Mouse (Mus musculus) frontal cortex, adult (tissue): ENCODE measurements around the gene Tmem255b.

Source experiments
- ATAC-seq: cut with Nextera tagmentation; 2 replicates; pipeline ENCODE4 v1.9.2; 2017; ENCODE audit warnings: mild to moderate bottlenecking, moderate library complexity, mixed read lengths; ENCODE audit not compliant: low TSS enrichment

Gene Tmem255b

DNA sequence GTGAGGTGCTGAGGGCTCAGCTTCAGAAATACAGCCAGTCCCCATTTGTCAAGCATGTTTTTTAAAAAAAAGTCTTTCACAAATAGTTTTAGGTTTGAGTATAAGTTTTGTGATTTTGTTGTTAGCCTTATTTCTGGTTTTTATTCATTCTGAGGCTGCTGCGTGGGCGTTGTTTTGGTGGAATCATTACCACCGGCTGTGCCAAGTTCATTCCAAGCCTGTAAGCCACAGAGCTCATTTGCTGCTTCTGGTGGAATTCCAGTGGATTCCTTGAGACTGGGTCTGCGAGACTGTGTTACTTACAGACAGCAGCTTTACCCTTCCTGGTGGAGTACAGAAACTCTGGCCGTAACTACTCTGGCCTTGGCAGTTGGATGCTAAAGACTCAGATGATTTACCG lies 11.5 kb downstream of the Tmem255b start:
- no peak for ATAC-seq

DNA sequence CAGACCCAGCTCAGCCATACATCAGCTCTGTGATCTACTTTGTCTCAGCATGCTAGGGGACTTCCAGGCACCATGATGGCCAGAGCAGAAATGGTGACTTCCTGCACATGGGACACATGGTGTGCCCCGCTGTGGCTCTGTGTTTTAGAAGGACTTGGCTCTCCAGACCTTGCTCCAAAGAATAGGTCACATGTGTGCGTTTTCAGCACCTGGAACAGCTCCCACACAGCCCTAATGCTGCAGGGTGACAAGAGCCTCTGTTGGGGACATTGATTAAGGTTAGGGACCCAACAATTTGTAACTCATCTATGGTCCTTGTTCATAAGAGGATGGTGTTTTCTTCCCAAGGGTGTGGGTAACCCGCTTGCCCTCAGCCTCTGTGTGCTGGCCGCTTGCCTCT lies 13.2 kb downstream of the Tmem255b start:
- no peak for ATAC-seq

DNA sequence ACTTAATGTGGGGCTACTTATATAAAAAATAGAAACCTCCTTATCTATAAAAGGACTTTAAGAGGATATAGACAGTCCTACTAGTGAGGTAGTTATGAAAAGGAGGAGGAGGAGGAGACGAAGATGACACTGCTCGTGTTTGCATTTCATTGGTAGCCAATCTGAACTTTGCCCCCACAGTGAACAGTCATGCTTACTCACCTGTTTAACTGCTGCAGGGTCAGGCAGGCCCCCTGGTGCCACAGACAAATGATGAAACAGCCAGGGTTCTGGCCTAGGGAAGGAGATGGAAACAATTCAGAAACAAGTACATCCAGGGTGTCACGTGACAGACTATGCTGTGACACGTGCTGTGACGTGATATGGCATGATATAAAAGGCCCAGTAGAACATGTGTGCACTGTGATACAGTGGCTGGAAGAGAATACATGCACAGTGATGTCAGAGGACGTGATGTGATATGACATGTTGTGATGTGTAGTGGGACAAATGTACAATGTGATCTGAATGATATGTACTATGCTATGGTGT lies 16.8 kb downstream of the Tmem255b start:
- ATAC-seq, result no peak

DNA sequence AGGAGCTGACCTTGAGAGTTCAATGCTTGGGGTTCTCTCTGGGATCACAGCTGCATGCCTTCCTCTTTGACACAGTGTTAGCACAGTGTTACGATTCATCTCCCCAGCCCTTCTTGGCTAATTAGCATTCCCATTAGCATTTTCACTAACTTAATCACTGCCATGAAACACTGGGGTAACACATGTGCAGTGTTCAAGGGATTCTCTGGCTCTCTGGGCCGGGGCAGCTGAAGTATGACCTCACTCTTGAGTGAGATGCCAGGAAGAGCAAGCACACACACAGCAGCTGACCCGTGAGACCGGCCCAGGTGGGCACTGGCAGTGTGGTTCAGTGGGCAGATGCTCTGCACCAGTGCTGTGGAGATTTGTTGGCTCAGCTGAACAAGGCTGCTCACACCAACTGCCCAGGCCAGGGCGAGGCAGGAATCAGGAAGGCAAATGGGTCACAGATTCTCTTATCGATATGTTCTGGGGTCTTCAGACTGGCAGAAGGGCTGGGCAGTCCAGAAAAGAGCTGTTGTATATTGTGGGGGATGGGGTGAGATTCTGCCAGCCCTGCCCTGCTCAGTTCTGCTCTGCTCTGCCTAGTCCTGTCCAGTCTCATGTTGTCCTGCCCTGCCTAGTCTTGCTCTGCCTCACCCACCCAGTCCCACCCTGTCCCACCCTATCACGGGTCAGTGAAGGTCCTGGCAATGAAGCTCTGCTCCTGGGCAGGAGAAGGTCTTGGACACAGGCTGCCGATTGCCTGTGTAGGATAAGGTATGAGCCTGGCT lies 19.5 kb downstream of the Tmem255b start:
- peak; percentile 47; the same call in 1 of the 2 replicates for ATAC-seq

DNA sequence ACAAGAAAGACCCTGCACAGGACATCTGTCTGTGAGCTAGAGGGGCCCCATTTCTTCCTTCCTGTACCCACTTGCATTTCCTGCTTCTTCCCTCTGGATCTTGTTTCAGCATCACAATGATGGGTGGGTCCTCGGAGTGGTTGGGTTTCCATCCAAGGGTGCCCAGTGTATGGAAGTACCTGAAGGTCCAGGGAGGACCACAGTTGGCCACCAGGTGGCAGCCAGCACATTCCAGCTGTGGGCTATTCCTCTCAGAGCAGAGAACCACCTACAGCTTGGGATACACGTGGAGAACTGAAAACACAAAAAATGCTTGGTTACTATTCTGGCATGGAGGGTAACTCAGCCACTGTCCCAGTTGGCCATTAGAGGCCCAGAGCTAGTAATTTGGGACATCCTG lies 20.3 kb downstream of the Tmem255b start:
- ATAC-seq, result peak; percentile 82

DNA sequence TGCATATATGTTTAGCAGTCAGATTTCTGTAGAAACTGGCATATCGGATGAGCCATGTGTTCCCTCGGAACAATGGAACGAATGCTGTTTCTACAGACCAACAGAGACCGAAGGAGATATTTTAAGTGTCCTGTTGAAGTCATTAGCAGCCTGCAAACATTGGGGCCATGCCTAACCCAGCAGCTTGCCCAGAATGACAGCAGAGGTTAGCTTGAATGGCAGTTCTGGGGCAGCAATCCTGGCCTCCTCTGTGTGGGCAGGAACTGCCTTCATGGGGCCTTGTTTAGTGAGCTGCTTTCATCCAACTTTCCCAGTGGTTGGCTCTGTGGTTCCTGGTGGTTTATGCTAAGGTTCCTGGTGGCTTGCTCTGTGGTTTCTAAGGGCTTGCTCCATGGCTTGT lies 24.4 kb downstream of the Tmem255b start:
- no peak for ATAC-seq

DNA sequence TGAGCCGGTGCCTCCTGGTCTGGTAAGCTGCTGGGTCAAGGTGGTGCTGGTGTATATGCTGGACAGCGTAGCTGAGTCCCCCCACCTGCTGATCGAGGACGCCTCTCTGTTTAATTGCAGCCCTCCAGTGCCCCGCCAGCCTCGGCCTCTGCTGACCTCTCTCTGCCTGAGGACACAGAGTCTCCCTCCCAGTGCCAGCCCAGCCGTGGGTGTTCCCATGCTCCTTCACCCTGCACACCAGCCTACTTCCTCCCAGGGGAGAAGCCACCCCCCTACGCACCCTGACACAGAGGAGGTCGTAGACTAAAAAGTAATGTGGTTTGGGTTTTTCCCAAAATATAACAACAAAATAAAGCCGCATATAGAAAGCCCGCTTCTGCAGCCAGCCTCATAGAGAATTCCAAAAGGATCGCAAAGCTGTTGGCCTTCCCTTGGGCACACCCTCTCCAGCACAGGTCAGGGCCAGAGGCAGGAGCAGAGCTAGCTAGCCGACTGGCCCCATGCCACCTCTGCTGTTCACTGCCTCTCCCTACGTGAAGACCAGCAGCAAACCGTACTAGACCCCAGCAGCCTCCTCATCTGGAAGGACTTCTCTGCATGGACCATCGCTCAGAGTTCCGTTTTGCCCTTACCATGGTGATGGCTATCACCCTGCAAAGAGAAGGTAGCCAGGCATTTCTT lies 26.2 kb downstream of the Tmem255b start:
- ATAC-seq, result no peak

DNA sequence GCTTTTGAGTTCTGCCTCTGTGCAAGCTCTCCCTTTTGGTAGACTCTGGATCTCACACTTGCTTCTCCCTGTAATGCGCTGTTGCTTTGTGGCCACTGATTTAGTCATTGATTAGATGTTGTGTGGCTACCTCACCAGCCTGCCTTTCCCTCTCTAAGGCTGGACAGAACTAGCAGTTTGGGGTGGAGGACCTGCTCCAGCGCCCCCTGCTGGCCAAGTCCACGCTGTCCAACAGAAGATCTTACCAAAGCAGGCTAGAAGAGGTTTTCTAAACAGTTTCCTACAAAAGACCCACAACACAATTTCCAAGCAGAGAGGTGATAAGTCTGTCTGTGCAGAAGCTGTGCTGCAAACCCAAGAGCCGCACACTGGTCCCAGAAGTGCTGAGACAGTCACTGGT lies 26.9 kb downstream of the Tmem255b start:
- ATAC-seq, result peak; percentile 76

DNA sequence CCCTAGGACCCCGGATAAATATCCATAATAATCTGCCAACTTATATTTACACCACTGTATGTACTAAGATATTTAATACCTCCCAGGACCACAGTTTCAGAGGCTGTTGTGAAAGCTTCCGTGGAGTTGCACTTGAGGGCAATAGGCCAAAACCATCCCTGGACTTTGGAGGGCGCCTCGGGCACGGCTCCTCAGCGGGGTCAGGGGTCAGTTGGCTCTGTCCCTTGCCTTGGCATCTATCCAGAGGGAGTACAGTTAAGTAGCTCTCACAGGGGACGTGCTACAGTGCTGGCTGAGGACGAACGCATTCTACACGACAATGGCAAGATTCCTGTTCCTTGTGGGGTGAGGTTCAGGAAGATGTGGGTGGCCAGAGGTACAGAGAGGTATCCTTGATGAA lies 27.4 kb downstream of the Tmem255b start:
- no peak for ATAC-seq

DNA sequence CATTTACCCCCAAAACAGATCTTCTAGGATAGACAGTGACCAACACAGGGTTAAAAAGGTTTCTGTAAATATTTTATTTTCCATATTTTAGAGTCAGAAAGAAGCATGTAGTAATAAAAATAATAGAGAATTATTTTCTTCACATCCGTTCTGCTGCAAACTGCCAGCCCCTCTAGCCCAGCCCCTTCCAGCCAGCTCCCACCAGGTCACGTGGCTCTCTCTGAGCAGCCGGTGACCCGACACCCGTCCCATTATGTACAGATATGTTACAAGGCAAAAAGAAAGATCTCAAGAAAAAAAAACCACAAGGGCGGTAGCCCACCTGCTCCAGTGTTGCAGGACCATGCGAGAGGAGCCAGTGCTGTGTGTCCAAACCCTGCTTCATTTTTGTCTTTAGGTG lies 30.3 kb downstream of the Tmem255b start:
- no peak for ATAC-seq

DNA sequence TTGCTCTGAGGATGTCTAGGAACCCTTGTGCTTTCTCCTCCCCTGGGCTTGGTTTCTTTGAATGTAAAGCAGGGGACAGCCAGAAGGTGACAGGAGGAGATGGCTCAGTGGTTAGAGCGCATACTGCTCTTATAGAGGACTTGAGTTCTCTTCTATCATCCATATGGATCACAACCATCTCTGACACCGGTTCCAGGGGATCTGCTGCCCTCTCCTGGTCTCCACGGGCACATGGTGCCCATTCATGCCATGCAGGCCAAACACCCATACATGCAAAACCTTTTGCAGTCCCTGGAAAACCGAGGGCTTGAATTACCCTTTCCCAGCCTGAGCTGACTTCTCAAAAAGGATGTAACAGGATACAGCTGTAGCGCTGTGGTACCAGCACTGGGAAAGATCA lies 32.0 kb downstream of the Tmem255b start:
- no peak for ATAC-seq

DNA sequence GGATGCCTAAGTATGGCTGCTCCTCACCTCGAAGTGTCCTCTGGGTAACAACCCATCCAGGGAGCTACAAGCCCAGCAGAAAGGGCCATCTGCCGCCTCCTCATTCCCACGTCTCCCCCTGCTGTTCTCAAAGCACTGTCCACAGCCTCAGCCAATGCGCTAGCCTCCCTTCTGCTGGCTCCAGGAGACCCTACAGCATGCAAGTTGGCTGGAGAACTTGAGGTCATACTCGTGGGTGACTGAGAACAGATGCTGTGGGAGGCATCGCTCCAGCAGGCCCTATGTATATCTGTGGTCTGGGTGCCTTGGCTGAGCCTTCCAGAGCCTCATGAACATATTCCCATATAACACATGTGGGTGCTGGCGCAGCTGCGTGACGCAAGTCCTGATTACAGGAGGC lies 33.7 kb downstream of the Tmem255b start:
- peak; percentile 78; the same call in 1 of the 2 replicates for ATAC-seq

DNA sequence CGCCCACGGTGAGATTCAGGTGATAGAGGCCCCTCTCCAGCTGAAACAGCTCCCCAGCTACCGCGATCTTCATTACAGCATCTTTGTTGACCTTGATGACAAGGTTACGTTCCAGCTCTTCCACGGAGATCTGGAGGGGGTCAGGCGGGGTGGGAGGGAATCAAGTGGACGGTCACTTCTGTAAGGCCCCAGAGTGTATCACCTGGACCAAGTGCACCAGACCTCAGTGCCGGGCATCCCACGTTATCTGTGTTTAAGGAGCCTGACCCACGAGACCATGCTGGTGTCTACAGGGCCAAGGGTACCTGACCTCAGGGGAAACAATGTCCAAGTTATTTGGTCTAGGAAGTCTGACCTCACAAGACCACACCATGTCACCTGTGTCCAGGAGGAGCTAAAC lies 36.5 kb downstream of the Tmem255b start:
- ATAC-seq, result no peak

DNA sequence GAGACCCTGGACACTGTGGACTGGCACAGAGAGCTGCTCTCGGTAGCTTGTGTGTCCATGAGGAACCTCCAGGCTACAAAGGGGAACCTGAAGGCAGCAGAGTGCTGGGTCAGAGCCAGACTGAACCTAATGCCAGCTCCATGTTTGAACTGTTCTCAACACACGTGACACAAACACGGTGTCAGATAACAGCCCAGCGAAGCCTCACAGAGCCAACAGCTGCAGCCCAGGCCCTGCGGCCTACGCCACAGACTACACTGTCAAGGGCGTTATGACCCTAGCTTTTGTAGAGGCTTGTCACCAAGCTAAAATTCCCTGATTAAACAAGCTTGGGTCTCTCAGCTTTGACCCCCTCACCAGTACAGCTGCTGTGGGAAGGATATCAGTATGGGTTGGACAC lies 37.3 kb downstream of the Tmem255b start:
- no peak for ATAC-seq

DNA sequence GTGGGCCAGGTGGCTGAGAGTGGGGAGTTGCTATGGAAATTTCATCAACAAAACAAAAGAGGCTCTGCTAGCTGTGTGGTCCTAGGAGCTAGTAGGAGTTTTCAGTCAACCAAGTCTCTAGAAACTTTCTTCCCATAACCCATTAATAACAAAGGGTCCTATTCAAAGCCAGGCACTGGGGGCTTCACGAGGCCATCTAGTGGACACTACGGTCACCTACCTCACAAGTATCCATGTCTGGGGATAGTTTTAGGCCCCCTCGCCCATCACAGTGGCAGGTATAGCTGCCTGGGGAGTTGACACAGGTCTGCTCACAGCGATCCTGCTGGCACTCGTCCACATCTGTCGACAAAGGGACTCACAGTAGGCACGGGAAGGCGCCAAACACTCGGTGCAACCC lies 40.9 kb downstream of the Tmem255b start:
- ATAC-seq, result no peak

DNA sequence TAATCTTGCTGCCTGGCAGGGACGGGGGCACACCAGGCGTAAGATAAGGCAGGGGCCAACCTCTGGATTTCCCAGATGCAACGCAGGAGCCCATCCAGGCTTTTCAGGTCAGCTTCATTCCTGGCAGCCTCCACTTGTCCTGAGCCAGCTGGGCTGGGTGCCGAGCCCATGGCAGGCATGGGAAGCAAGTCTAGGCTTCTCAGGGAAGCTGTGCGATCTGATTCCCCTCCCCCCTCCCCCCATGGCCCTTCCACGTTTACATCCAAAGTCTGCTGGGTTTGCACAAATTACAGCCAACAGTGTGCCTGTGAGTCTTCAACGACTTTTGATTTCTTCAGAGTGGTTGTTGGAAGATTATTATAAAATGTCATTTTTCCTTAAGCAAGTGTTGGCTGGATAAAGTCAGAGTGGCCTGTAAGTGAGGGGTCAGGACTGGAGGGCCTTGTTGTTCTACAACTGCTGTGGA lies 46.1 kb downstream of the Tmem255b start:
- no peak for ATAC-seq

DNA sequence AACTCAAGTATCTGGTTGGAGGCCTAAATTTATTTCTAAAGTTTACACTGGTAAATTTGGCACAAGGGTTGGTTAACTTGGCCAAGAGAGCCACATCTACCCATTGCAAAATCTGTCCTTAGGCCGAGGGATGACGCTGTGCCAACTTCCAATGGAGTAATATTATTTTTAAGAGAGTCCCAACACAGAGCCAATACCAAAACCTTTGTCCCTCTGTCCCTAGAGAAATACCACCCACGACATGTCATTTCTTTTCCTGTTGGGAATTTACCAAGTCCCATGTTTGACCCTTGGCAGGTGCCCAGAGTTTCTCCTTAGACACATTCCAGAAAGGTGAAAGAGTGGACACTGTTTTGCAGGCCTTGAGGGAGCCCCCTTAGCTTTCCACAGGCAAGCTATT lies 46.6 kb downstream of the Tmem255b start:
- ATAC-seq, result no peak

DNA sequence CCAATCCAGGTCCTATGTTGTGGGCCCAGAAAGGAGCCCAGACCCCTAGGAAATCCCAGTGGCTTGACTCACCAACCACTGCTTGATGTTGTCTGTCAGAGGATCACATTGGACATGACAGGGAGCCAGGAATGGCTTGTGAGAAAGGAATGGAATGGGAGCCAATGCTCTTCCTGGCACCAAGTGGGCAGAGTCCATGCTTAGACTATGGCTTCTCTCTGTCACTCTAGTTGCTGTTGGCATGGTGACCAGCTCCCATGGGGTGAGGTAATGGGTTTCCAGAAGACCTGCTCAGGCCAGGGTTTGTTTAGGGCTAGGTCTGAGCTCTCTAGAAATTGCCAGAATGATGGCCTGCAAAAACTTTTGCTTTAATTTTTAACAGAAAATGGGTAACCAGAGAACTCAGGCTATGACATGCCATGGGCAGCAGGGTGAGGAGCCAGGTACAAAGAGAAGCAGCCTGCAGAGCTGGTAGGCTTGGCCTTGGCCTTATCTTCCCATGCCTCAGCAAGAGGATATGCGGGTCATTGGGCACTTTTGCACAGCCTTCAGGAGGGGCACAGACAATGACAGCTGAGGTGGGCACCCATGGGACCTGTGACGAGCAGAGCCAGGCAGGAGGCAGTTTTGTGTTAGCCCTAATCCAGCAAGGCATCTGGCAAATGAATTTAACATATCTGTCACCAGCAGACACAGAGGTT lies 47.3 kb downstream of the Tmem255b start:
- ATAC-seq, result no peak

DNA sequence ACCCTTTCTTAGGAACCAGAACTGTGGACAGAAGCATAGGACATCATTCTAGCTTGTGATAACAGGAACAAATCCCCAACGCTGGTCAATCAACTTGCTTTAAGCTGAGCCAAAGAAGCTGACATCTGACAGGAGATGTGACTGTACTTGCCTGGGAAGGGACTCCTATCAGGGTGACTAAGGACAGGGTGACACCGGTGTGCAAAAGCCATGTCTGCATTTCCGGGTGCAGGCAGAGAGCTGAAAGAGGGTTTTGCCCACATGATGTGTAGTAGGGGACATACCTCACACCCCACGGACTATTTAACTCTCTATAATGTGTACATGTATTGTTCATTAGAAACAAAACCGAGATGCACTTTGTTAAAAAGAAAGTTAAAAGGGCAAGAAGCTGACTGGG lies 48.2 kb downstream of the Tmem255b start:
- ATAC-seq, result no peak

DNA sequence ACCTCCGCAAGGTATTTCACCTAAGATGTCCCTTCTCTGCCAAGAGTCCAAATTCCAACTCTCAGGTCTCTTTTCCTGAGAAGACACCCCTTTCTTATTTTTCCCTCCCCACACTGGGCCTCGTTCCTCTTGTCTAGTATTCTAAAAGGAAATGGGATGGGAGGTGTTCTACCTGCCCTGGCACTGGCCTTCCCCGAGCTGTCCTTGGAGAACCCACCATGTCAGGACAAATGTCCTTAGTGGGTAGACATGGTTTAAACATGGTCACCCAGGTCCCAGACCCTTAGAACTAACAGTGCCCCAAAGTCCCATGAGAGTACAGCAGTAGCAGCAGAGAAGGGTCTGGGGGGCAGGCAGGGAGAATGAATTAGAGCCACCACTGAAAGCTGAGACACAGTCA lies 54.4 kb downstream of the Tmem255b start:
- no peak for ATAC-seq

DNA sequence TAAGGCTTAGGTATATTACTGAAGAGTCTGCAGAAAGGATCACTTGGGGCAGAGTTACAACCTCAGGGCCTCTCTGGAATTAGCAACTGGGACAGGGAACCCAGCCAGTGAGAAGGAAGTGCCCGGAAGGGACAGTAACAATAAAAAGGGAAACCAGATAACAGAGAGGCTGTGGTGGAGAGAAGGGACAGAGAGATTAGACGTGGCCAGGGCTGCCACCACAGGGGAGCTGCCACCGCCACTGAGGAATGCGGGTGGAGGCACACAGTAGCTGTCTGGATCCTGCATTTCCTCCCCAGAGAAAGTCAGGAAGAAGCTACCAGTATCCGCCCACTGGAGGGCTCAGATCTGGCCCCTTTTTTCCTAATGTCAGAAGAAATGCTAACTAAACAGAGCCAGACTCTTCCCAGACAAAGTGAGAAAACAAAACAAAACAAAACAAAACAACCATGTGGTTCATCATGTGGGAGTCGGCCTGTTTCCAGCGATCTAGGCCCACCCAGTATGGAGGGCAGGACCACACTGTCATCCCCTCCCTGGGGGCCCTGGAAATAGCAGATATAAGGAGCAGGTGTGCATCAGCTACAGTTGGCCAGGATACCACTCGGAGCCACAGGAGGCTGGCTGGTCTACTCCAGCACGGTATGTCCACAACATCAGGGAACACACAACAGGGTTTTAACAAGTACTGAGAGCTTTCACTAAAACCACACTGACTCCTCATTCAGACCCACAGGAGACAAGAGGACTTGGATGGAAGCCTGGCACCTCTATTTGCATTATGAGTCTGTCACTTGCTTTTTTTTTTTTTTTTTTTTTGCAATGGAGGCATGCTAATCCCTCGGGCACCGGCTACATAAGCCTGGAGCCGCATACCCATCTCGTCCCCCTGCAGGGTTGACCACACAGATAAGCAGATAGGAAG lies 55.3 kb downstream of the Tmem255b start:
- ATAC-seq, result no peak
